Mouse (Mus musculus): ENCODE results near the gene Dag1.

DNA sequence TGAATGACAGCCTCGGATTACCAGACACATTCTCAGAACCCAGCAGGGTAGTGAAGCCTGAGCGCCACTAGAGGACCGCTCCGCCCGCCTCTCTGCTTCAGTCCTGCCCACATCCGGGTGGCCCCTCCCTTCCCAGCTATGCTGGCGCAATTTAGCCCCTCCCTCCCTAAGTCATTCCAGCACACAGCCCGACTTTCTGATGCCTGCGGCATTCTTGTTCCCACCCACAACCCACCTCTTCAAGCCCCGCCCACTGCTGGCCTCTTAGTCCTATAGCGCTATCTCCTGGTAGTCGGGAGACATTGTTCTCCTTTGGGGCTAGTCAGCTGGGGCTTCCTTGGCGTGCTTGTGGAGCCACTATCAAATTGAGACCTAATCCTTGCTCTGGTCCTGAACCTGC lies 62.6 kb downstream of the Dag1 start:
- peak; percentile 36; the same call in 1 of the 2 replicates for TF ChIP-seq CTCF (IDR thresholded peaks at IDR 0.05; ENCODE audit: borderline replicate concordance, insufficient read depth, low read length)
- TF ChIP-seq POLR2A (IDR thresholded peaks at IDR 0.05; ENCODE audit: low read depth, low read length) = peak; percentile 46; the same call in 1 of the 2 replicates
